Mouse (Mus musculus) induced T-regulatory cell, adult 2 months (primary cell): ENCODE measurements around the gene Etnk1.
"Not testable (repeated sequence)": the region's sequence is repeated elsewhere in the genome, so short reads cannot be mapped to it uniquely, and the experiment has no call there.

ENCODE experiments used
- DNase-seq: peaks from one replicate; pipeline ENCODE4 v3.0.0-alpha.2; 2012; ENCODE audit warnings: low read depth

The Etnk1 gene

GRCm38 (mm10) chr6:143149766-143150291 lies 17.2 kb upstream of the Etnk1 start:
- DNase-seq, result no peak

GRCm38 (mm10) chr6:143151081-143151995 lies 15.7 kb upstream of the Etnk1 start:
- DNase-seq, result not testable (repeated sequence)

GRCm38 (mm10) chr6:143152321-143152827 lies 14.6 kb upstream of the Etnk1 start:
- no peak for DNase-seq

GRCm38 (mm10) chr6:143153160-143153559 lies 13.9 kb upstream of the Etnk1 start:
- no peak for DNase-seq

GRCm38 (mm10) chr6:143153751-143154494 lies 13.1 kb upstream of the Etnk1 start:
- no peak for DNase-seq

- no peak for DNase-seq
These were observed 12.1 kb upstream of the Etnk1 start for GRCm38 (mm10) chr6:143154885-143155284.

GRCm38 (mm10) chr6:143155996-143156395 lies 11.0 kb upstream of the Etnk1 start:
- no peak for DNase-seq

GRCm38 (mm10) chr6:143156684-143157083 lies 10.3 kb upstream of the Etnk1 start:
- no peak for DNase-seq

GRCm38 (mm10) chr6:143157401-143157800 lies 9.6 kb upstream of the Etnk1 start:
- no peak for DNase-seq

- no peak for DNase-seq
These were observed 6.3 kb upstream of the Etnk1 start for GRCm38 (mm10) chr6:143160572-143161231.

GRCm38 (mm10) chr6:143162161-143162877 lies 4.7 kb upstream of the Etnk1 start:
- DNase-seq, result no peak

- peak; percentile 20 for DNase-seq
These were observed 2.8 kb upstream of the Etnk1 start for GRCm38 (mm10) chr6:143163956-143164905.

GRCm38 (mm10) chr6:143164906-143165255 lies 2.1 kb upstream of the Etnk1 start:
- DNase-seq, result no peak

GRCm38 (mm10) chr6:143165404-143166257 lies 1.4 kb upstream of the Etnk1 start:
- peak; percentile 32 for DNase-seq

- DNase-seq, result peak; percentile 65
These were observed 443 bp downstream of the Etnk1 start for GRCm38 (mm10) chr6:143167409-143167919.

GRCm38 (mm10) chr6:143167981-143168674 lies 1.1 kb downstream of the Etnk1 start:
- DNase-seq, result peak; percentile 75

- DNase-seq, result peak; percentile 40
These were observed 2.4 kb downstream of the Etnk1 start for GRCm38 (mm10) chr6:143169385-143169784.

GRCm38 (mm10) chr6:143170166-143170960 lies 3.3 kb downstream of the Etnk1 start:
- peak; percentile 71 for DNase-seq
